Mouse (Mus musculus) lung, postnatal 14 days (tissue): Measurements from ENCODE around the gene Naxe.

ENCODE experiments used
- DNase-seq: peaks from one replicate; pipeline ENCODE4 v3.0.0; 2021

The Naxe gene

DNA sequence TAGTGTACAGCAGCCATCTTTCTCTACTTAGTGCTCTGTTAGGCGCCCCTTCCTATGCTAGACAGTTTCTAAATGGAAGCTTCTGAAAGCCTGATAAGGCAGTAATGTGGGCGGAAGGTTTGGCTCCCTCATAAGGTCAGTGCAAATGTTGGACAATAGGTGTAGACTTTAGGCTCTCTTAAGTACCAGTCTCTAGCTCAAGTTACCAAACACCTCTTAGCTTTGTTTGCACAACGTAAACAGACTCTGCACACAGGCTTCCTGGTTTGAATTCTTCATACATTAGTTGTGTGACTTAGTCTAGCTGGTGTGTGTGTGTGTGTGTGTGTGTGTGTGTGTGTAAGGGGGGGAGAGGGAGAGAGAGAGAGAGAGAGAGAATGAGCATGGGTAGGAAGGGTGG, 8.8 kb downstream of the Naxe start:
- no peak for DNase-seq

DNA sequence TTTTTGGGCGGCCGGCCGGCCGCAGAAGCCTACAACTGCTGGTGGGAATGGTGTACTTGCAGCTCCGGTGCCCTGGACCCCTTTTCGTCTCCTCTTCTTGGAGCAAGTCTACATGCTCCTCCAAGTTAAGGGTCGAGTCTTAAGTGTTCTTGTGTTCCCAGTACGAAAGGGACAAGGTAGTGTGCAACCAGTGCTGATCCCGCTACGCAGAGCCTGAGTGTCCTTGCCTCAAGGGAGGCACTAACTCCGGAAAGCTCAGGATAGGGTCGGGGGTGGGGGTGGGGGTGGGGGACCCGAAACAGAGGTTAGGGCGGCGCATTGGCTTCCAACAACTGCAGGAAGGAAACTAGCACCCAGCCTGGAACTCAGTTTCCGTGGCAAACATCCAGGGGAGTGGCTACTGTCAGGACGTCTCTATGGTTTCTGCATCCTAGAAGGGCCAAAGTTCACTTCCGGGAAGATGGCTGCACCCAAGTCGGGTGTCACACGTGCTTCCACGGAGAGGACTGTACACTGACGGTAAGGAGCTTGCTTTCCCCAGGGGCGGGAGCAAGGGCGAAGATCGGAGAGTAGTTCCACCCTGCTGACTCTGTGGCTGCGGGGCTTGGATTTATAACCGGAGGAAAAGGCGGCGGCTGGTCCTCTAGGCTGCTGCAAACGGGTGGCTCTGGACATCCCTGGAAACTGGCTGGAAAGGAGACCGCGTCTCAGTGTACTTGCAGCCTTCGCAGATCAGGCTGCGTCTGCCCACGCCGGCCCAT, 15.5 kb downstream of the Naxe start, which contains the start of gene Gpatch4:
Gene Gpatch4 (plus strand): TSS at position 448 of the 761 bp plus-strand sequence.
- peak; percentile 88 for DNase-seq

DNA sequence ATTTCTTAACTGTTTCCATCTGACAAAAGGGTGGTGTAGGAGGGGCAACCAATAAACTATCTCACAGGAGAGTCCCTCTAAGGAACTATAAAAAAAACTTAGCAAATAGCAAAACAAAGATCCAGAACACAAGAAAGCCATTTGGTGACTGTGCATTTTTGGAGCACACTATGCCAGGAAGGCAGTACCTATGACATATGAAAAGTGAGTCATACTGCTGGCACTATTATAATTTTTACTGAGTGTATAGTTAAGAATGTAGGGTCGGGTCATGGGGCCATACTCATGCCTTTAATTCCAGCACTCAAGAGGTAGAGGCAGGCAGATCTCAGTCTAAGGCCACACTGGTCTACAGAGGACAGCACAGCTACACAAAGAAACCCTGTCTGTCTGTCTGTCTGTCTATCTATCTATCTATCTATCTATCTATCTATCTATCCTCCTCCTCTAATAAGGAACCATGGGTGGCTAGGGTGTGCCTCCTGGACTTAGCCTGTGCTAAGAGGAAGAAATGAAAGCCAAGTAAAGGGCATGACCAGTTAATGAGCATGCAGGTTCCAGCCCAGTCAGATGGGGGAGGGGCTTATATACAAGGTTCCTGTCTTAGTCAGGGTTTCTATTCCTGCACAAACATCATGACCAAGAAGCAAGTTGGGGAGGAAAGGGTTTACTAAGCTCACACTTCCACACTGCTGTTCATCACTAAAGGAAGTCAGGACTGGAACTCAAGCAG, 22.6 kb downstream of the Naxe start:
- no peak for DNase-seq

DNA sequence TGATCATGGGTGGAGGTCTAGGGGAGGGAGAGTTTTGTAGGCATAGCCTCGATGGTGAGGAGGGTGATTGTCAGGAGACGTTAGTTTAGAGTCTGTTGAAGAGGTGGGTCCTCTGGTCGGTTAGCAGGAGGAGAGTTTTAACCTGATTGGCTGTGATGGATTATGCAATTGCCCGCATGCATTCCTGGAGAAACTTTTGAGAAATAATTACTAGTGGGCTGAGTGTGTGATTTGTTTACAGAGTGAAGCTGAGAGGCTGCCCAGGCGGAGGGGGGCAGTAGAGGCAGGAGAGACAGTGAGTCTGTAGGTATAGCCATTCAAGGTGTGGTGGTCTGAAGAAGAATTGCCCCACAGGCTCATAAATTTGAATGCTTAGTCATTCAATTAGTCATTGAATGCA, 24.8 kb downstream of the Naxe start:
- peak; percentile 18 for DNase-seq

DNA sequence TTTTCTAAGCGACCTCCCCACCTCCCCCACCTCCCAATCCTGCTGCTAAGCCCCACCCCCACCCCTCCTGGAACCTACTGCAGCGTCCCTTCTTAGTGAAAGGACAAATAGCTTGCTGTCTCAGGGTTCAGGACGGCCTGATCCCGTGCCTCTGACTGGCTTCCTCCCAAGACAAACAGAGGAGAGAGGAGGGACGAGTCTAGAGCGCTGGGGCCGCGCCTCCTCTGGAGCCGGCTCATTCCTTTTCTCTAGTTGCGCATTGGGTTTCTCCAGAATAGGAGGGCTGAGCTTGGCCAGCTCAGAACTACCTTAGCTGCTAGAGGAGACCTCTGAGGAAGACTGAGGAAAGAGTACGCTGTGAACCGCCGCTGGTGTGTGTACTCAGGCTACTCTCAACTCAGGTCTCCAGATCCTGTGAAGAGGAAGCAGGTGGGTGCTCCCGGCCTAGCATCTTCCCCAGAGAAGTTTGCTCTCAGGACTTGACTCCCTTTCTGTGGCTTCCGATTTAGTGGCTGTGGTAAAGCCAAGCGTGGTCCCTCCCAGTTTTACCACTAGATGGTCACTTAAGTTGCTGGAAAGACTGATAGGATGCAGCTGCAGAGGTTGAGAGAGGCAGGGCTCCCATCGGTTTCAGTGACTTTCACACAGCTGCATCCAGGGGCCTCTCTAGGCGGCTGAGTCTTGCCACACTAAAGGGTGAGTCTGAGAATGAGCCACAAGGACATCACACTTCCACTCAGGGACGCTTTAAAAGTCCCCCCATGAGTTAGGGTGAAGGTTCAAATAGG, 27.5 kb downstream of the Naxe start:
- peak; percentile 74 for DNase-seq

DNA sequence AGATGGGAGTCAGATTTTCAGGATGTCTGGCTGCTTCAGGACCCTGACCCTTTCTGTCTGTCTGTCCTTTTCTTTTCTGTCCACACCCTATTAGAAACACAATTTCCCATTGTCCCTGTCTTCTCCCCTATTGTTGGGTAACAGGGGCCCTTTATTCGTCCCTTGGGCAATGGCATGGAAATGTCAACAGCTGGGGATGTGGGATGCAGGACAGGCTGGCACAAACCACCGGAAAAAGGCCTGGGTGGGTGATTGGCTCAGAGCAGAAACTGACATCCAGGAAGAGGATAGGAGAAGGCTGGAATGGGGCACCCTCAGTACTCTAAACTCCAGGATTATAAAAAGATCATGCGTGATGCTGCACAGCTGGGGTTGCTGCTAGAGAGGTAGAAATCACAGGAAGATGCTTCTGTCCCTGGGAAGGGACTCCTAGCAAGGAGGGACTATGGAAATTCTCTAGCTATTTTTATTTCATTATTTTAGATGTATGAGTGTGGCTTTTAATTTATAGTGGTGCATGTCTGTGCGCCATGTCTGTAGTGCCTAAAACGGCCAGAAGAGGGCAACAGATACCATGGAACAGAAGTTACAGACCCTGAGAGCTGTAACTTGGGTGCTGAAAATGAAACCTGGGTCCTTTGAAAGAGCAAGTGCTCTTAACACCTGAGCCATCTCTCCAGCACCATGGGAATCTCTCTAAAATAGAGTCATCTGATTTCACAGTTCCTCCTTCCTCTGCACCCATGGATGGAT, 30.7 kb downstream of the Naxe start, which contains the start of gene Hapln2:
Gene Hapln2 (minus strand): TSS at position 150 of the 753 bp plus-strand sequence.
- peak; percentile 35 for DNase-seq

DNA sequence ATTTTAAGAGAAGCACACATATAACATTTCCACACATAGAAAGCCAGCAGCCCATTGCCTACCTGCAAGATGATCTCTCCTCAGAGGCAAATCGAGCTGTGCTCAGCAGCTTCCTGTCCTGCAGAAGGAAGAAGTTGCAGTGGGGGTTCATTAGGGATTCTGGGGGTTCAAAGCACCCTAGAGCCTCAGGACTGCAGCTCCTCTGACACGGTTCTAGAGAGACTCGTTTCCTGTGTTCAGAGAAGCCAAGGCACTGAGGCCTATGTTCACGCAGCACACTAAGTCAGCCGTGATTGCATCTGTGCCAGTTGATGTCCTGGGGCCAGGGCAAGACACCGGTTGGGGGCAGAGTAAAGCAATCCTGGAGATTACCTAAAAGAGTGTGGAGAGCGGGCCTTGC, 31.5 kb downstream of the Naxe start:
- DNase-seq: no peak

DNA sequence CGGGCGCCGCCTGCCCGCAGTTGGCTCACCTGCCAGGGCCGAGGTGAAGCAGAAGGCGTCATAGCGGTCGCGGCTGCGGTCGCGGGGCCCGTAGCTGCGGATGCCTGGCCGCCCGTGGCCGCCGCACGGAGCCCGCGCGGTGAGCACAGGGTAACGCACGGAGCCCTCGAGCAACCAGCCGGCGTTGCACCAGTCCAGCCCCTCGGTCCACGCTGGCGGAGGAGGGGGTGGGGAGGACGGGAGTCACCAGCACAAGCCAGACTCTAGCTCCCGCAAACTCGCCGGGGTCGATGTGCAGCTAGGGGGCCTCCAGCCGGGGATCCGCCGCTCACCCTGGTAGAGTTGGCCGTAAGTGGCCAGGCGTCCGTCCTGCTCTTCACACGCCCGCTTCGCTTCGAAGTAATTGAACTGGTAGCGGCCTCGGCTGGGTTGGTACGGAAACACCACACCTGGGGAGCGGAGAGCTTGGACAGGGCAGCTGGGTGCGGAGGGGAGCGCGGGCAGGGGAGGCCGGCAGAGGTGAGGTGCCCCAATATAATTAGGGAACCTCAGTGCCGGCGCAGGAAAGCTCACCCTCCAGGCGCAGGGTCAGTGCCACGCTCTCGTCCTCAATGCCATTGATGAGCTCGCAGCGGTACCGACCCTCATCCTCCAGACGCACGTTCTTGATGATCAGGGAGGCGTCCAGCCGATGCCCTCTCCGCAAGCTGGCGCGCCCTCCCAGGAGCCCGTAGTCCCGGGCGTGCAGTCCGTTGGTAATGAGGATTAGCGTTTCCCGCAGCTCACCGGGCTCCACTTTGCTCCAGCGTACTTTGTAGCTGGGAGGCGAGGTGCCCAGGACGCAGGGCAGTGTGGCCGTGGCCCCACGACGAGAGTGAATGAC, 34.9 kb downstream of the Naxe start:
- peak; percentile 17 for DNase-seq

DNA sequence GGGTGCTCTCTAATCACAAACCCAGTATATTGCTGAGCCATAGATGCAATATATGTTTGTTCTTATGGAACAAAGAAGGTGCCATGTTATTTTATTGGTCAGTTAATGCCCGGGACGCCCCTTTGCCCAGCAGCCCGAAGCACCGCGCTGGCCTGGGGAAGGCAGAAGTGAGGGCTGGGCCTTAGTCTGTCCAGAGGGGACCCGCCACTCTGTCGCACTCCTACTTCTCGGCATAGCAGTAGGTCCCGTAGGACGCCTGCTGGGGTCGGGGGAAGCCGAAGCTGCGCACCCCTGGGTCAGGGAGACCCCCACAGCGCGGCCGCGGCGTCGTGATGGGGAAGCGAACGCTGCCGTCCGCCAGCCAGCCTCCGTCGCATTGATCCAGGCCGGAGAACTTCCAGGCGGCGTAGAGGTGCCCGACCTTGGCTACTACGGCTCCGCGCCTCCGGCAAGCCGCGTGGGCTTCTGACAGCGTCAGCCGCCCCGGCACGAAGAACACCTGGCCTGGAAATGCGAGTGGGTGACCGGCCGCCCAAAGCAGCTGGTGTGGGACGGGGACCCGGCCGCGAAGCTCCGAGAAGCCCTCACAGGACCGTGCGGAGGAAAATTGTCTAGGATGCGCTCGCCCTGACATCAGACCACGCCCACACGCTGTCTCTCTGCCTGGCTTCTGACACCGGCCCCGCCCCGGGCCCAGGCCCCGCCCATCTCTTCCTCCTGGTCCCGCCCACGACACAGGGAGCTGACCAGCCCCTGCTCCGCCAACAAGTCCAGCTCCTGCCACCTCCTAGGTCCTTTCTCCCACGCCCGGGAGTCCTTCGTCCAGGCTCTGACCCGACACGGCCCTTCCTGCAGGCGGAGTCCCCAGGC, 35.7 kb downstream of the Naxe start:
- DNase-seq: peak; percentile 93

DNA sequence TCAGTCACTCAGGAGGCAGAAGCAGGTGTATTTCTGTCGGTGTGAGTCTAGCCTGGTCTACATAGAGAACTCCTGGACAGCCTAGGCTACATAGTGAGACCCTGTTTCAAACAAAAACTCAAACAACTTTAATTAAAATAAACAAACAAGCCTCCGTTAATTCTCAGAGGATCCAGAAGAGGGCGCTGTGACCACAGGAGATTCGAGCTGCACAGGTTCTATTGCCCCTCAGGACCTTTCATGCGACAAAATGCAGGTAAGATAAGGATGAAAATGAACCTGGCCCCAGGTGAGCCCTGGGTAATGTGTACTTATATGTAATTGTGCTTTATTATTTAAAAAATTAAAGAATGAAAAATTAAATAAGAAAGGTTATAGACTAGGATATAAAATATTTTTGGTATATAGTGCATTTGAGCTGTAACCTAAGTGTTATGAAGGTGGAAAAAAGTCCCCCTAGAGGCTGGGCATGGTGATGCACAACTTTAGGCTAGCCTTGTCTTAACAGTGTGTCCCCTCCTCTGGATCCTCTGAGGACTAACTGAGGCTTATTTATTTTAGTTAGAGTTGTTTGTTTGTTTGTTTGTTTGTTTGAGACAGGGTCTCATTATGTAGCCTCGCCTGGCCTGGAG, 47.5 kb downstream of the Naxe start:
- DNase-seq: peak; percentile 41
